Mouse (Mus musculus) stomach, postnatal 0 days (tissue): ENCODE data around the gene Nsun2.

Experiments used
- CTCF ChIP-seq: IDR thresholded peaks from 2 replicates; pipeline ENCODE4 v1.5.1; 2016; ENCODE audit warnings: antibody characterized with exemption, low read depth, mild to moderate bottlenecking, moderate library complexity
- EP300 ChIP-seq: optimal IDR thresholded peaks from 2 replicates; pipeline ENCODE3; 2016; ENCODE audit warnings: antibody characterized with exemption

DNA sequence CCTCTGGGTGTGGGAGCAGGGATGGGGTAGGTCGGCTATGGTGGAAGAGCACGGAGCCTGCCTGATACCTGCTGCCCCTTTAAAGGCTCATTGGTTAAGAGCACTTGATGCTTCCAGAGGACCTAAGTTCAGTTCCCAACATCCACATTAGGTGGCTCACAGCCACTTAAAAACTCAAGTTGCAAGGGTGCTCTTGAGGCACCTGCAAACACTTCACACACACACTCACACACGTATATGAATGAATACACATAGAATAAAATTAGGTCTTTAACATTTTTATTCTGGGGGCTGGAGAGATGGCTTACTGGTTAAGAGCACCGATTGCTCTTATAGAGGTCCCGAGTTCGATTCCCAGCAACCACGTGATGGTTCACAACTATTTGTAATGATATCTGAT, 46.4 kb upstream of the Nsun2 start:
- TF ChIP-seq CTCF, result no peak
- TF ChIP-seq EP300, result no peak
